Mouse (Mus musculus) stomach, embryonic 16.5 days (tissue): ENCODE measurements around the gene Mapk8. TPM values are rescaled to one million over a fixed set of nuclear protein-coding genes. Genes with fewer than 3 reads are reported as not detected.

ENCODE experiments used
- ATAC-seq: fragments of 200-750 bp; cut with Nextera tagmentation; 2 replicates; pipeline ENCODE4 v1.8.0; 2017; ENCODE audit warnings: moderate number of reproducible peaks, moderate TSS enrichment; ENCODE audit not compliant: insufficient read depth, low FRiP score
- H3K27ac ChIP-seq: fragments of 300-500 bp; sonication (generic); 2 replicates; pipeline ENCODE4 v1.5.1; 2014; ENCODE audit warnings: low read length
- H3K27me3 ChIP-seq: fragments of 300-500 bp; sonication (generic); 2 replicates; pipeline ENCODE4 v1.6.1; 2014; ENCODE audit warnings: low read length, control low read depth, mixed read lengths; ENCODE audit not compliant: control insufficient read depth, insufficient read depth
- H3K36me3 ChIP-seq: fragments of 300-500 bp; sonication (generic); 2 replicates; pipeline ENCODE4 v1.6.1; 2014; ENCODE audit warnings: low read length; ENCODE audit not compliant: control insufficient read depth, insufficient read depth
- H3K4me1 ChIP-seq: fragments of 300-500 bp; sonication (generic); 2 replicates; pipeline ENCODE4 v1.6.1; 2014; ENCODE audit warnings: low read length, control low read depth, mixed read lengths; ENCODE audit not compliant: control insufficient read depth, insufficient read depth
- H3K4me2 ChIP-seq: fragments of 300-500 bp; sonication (generic); 2 replicates; pipeline ENCODE4 v1.6.1; 2014; ENCODE audit warnings: low read depth, low read length, mixed read lengths
- H3K4me3 ChIP-seq: fragments of 300-500 bp; sonication (generic); replicated peaks from 2 replicates; pipeline ENCODE4 v1.5.1; 2014; ENCODE audit warnings: mild to moderate bottlenecking, low read length
- H3K9ac ChIP-seq: fragments of 300-500 bp; sonication (generic); 2 replicates; pipeline ENCODE4 v1.6.1; 2014; ENCODE audit warnings: low read length
- H3K9me3 ChIP-seq: fragments of 300-500 bp; sonication (generic); replicated peaks from 2 replicates; pipeline ENCODE4 v1.6.1; 2016; ENCODE audit warnings: low read length, control low read depth; ENCODE audit not compliant: control insufficient read depth
- WGBS: fragments of 180-500 bp; shearing (Covaris S2); extraction: QIAGEN DNeasy Blood & Tissue Kit; methylation state at CpG from one replicate; pipeline ENCODE4 v1.1.7; 2014; 5-methylcytosine and 5-hydroxymethylcytosine counted together
- polyA plus RNA-seq: library from polyadenylated mRNA; unstranded; fragments of >200 nt; fragmentation: Nextera tagmentation; extraction: Ambion mirVana; gene quantifications from 2 replicates; pipeline ENCODE4 v1.2.1, GENCODE M21; 2015

Gene Mapk8
- polyA plus RNA-seq, 1 experiment from 2014 or later = 14.2 TPM

GRCm38 (mm10) chr14:33328369-33328768 is 118.6 kb downstream of the Mapk8 start:
- H3K27ac ChIP-seq = no peak overlapping the region
- H3K9me3 ChIP-seq = no peaks in the 10 kb centered on the region
- H3K27me3 ChIP-seq = no peaks in the 10 kb centered on the region
- no peak overlapping the region for H3K9ac ChIP-seq
- 75% methylated on average over 5 of the region's 5 CpGs for WGBS
- no peaks in the 10 kb centered on the region for H3K36me3 ChIP-seq
- no peak overlapping the region for H3K4me2 ChIP-seq
- no peak for ATAC-seq
- H3K4me1 ChIP-seq = no peaks in the 10 kb centered on the region
- H3K4me3 ChIP-seq = no peak overlapping the region

Other genes starting within 250 kb of the Mapk8 start
- 6.1 and 6.7 TPM in 2 replicates for gene Arhgap22, start 233.1 kb downstream of the Mapk8 start, polyA plus RNA-seq
- gene Frmpd2, start 24.5 kb upstream of the Mapk8 start, polyA plus RNA-seq = not detected in 2 replicates
- 0.08 and 0.09 TPM in 2 replicates for gene Ptpn20, start 142.0 kb upstream of the Mapk8 start, polyA plus RNA-seq